Mouse (Mus musculus): ENCODE data around the gene Gfm1.
A peak's percentile ranks its signal among the peaks of the same experiment; 100 is the strongest.

Gene Gfm1

DNA sequence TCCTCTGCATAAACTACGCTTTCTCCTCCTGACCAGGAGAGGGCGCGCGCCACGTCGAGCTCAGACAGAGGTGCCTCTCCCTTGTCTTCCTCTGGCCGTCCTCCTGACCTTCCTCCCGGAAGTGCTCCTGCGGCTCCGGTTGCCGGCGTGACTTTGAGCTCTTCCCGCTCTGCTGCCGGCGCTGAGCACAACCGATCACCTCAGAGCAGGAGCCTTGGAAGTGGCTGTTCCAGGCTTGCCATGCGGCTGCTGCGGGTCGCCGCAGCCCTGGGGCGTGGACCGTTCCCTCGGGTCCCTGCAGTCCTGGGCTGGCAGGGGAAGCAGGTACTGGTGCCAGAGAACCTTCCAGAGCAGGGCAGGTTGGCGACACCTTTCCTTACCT is at the start of gene Gfm1:
Gfm1 (plus strand) TSS at position 98 of the 382 bp plus-strand sequence.
- DNase-seq (ENCODE audit: low read depth in 2 of 2, low spot score in 2 of 2): peak; percentile 73 to 75

DNA sequence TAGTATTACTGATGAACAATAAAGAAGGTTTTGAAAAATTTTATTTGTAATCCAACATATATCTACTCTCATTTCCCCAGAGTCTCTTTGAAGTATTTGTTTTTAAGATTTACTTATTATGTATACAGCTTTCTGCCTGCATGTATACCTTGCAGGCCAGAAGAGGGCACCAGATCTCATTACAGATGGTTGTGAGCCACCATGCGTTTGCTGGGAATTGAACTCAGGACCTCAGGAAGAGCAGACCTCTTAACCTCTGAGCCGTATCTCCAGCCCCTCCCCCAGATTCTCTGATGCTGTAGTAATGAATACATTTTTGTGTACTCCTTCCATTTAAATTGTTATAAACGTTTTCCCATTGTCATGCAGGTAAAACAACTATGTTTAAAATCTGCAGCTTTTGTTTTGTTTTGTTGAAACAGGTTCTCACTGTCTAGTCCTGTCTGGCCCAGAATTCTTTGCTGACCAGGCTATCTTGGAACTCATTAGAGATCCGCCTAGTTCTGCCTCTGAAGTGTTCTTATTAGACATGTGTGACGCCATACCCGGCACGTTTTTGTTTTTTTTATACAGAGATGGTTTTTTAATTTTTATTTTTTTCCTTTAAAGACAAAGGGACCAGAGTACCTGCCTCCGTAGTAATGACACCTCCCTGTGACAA is 428 bp upstream of the Gfm1 start:
- DNase-seq (ENCODE audit: low read depth in 2 of 2, low spot score in 2 of 2): no peak

DNA sequence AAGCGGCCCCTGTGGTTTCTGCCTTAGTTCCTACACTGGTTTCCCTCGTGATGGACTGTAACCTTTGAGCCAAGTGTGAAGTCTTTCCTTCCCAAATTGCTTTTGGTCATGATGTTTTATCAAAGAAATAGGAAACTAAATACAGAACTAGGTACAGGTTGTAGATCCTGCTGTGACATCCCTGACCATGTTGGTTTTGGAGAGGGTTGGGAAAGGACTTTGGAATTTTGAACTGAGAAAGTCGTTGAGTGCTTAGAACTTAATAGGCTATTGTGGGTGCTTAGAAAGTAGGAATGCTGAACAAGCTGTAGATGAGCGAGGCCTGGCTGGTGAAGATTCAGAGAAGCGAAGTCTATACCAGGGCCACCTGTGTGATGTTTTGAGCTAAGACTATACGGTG is 4.1 kb downstream of the Gfm1 start:
- no peak for DNase-seq (ENCODE audit: low read depth in 2 of 2, low spot score in 2 of 2)

DNA sequence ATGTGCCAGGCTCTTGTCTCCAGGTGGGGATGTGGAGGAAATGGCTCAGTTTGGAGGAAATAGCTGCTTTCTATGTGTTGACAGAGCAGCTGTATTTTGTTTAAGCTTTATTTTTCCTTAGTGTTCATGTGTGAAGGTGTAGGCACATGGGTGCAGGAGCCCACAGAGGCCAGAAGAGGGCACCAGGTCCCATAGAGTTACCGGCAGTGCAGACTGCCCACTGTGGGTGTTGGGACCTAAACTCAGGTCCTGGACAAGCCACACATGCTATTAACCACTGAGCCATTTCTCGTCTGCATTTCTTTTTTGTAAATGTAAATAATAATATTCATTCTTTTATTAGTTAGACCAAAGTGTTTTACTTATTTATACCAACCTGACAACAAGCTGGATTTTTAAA is 17.2 kb downstream of the Gfm1 start:
- no peak for DNase-seq (ENCODE audit: low read depth in 2 of 2, low spot score in 2 of 2)

DNA sequence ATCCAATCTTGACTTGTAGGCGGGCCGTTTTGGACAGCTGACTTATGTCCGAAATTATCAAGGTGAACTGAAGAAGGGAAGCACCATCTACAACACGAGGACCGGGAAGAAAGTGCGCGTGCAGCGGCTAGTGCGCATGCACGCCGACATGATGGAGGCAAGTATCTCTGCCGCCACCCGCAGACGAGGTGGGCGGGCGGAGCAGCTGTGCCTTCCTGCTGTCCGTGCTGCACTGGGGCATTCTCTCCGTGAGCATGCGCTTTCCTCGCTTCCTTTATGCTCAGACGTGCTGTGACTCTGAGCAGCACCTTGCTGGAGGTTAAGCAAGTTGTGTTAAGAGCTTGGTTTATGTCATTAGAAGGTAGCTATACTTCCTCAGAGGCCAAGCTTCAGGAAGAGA is 19.8 kb downstream of the Gfm1 start:
- no peak for DNase-seq (ENCODE audit: low read depth in 2 of 2, low spot score in 2 of 2)

DNA sequence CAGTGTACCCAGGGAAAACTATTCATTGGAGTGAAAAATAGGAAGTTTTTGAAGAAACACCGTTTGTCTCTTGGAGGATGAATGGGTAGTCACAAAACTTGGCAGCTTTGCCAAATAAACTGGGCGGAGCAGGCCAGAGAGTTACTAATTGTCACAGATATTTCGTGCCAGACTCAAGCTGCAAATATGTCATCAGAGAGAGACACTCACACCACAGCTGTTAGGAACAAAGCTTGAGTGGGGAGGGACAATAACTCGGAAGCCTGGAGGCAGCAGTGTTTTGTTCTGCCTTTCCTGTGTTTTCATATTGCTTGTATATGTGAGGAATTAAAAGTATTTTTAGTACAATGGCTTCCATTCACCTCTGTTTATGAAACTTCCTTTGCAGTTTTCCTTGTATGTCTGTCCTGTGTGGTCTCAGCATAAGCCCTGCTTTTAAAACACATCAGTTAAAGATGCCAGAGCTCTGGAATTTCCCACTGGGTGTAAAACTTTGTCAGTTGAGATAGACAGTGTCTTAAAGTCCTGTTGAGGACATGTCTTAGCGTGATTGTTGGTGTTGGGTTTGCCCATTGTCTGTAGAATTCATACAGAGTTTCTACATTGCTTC is 20.8 kb downstream of the Gfm1 start:
- DNase-seq (ENCODE audit: low read depth in 2 of 2, low spot score in 2 of 2): no peak

DNA sequence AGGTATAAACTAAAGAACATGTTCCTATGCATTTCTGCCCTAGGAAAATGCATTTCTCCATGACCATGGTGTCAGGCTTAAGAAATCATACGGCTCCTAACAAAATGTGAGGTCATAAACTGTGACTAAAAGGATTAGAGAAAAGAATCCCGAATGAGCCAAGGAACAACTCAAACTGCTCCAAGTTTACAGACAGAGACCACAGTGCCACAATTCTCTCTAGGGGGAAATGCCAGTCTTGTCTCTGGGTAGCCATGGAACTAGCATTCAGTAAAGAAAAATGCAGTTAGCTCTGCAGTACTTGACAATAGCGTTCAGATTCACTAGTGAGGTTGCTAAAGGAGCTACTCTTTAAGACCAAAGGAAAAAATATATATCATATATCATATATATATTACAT is 30.0 kb downstream of the Gfm1 start:
- DNase-seq (ENCODE audit: low read depth in 2 of 2, low spot score in 2 of 2): no peak

DNA sequence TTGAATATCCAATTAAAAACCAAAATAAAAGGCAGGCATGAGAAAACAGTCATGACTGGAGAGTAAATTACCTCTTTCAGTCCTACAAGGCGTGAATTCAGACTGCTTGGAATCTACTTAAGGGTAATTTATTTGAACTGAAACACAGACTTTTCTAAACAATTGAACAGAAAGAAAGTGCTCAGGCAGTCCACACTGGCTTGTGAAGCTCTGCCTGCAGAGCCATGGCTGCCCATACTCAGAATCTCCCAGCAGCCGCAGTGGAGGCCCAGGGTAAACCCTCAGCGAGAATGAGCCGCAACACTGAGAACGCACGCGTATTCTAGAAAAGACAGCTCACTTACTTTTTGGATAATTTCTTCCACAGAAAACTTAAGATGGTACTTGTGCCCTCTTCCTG is 32.1 kb downstream of the Gfm1 start:
- DNase-seq (ENCODE audit: low read depth in 2 of 2, low spot score in 2 of 2): no peak

DNA sequence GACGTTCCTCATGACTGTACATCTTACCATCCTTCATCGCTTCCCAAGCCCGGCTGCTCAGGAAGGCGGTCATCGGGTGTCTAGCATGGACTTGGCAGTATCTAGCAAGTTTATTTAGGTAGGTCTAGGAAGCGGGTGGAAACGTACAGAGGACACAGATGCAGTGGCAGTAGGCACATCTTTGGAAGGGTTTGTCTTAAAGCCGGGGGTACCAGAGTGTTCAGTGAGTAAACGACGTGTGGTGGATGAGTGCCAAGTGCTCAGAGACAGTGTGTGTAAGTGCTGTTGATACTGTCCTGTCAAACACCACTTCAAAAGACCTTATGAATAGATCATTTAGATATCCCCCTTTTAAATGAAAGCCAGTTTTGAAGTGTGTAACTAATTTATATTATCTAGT is 32.7 kb downstream of the Gfm1 start:
- no peak for DNase-seq (ENCODE audit: low read depth in 2 of 2, low spot score in 2 of 2)

DNA sequence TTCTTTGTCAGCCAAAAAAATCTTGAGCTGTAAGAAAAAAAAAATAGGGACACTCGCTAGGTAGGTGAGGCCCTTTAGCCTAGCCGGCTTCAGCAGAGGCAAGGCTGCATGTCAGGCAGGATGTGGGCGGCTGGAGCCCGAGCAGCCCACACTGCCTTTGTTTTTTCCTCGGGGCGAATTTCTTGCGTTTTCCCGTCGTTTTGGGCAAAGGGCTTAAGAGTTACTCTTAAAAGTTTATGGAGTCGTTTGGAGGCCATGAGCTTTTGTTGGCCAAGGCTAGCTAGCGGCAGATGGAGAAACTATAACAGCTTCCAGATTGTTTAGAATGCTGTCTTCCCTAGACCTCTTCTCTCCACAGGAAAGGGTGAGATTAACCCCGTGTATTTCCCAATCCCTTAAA is 33.1 kb downstream of the Gfm1 start:
- DNase-seq (ENCODE audit: low read depth in 2 of 2, low spot score in 2 of 2): no peak

DNA sequence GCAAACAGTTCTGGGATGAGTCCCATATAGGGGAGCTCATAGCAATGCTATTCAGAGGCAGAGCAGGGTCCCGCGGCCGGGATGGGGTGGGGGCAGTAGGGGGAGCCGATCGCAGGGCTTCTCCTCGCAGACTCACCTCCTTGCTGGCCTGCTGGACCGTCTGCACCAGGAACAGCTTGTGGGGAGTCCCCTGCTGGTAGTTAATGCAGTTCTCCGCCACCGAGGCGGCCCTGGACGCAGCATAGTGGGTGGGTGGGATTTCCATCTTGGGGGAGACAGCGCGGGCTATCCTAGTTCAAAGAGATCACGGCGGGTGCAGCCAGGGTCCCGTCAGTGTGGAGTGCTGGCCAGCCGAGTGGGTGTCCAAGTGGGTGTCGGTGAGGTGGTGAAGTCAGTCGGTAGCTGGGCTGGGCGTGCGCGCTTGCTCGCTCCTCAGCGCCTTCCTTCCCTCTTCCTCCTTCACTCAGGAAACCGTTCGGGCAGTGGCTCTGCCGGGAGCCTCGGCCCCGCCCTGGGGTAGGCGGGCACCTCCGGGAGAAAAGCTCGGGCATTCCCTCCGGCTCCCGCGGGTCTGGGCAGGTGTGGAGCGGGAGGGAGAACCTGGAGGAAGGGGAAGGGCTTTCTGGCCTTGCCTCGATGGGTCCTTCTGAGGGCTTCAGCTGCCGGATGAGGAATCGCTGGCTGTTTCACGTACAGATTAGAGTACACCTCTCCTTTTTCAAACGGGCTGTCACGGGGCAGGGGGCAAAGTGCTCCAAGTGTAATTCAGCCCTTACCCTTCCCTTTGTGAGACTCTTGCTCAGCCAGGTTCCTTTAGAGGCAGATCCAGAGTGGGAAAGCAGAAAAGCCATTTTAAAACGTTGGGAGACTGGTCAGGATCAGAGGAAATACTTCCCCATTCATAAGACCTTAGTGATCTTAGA is 33.8 kb downstream of the Gfm1 start, which contains the start of gene Lxn:
Lxn (minus strand) TSS at position 477 of the 923 bp plus-strand sequence.
- peak in 1 of 2 experiments; percentile 3 for DNase-seq (ENCODE audit: low read depth in 2 of 2, low spot score in 2 of 2)

DNA sequence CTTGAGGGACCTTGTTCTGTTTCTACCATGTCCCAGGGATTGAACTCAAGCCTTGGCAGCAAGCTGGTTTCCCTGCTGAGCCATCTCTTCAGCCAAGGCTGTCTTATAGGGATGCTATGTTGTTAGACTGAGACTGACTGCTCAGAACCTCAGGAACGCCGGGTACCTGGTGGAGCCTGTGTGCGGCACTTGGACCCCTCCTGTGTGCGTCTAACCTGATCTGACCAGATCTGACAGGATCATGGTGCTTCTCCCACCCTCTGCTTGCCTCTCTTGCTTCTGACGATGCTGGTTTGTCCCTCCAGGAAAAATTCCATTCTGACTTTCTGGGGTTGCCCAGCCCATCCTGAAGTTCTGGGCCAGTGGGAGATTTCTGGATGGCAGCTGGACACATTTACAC is 36.7 kb downstream of the Gfm1 start:
- DNase-seq (ENCODE audit: low read depth in 2 of 2, low spot score in 2 of 2): no peak

DNA sequence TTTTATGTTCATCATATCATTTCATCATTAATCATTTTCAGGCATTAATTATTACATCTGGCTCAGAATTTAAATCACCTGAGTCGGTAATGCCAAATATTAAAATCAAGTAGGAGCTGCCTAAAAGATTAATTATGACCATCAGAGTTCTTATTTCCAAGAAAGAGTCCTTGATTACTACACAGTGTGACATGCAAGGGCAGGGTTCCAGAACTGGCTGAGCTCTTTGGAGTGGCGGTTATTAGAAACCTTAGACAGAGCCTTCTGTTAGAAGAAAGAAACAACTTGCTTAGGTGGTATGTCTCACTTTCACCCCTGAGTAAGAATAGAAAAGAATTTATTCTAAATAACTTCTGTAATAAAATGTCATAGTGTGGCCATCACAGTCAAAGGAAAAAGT is 37.4 kb downstream of the Gfm1 start:
- DNase-seq (ENCODE audit: low read depth in 2 of 2, low spot score in 2 of 2): no peak

DNA sequence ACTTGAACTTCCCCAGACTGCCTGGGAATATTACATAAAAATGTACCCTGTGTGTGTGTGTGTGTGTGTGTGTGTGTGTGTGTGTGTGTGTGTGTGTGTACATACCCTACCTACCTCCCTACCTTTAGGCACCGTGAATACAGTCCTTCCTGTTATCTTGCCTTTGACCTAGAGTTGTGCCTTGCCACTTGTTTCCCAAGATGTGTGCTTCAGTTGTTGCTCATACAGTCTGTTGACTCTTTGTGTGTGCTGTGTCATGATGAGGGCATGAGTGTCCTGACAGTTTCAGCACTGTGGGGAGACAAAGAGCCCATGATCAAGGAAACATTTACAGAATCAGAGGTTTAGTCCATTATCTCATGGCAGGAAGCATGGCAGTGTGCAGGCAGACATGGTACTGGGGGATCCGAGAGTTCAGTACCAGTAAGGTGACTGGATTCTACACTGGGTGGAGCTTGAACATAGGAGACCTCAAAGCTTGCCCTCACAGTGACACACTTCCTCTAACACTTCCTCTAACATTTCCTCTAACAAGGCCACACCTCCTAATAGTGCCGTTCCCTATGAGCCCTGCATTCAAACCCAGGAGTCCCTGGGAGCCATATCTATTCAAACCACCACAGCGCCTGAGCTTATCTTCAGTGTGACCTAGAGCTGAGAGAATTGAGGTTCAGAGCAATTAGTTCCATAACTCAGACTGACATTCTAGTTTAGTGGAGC is 41.7 kb downstream of the Gfm1 start:
- DNase-seq (ENCODE audit: low read depth in 2 of 2, low spot score in 2 of 2): no peak

DNA sequence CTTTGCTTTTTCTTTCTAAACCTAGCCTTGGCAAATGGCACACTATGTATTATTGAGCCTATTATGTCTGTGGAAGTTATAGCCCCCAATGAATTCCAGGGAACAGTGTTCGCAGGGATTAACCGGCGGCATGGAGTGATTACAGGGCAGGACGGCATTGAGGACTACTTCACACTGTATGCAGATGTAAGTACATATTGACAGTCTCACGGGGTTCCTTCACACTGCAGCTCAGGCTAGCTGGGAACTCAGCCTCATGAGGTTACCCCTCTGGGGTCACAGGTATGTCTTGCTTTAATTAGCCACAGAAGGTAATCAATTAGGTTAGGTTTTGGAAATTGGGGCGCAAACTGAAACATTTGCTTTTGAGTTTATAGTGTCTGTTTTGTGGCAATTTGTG is 43.5 kb downstream of the Gfm1 start:
- no peak for DNase-seq (ENCODE audit: low read depth in 2 of 2, low spot score in 2 of 2)

DNA sequence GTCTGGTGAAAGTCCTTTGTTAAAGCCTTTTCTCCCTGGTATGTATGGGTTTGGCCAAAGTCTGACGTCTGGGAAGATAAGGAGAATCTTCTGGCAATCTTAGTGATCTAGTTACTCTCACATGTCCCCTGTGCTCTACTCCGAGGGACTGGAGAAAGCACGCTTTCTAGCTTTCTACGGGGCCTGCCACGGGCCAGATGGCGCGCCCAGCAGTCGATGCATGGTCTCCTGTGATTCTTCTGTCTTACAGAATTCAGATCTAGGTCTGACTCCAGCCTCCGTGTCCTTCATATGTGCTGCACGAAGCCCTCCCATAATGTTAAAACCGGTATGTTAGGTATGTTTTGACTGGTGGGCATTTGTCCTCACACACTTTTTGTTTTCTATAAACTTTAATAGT is 49.9 kb downstream of the Gfm1 start:
- no peak for DNase-seq (ENCODE audit: low read depth in 2 of 2, low spot score in 2 of 2)

DNA sequence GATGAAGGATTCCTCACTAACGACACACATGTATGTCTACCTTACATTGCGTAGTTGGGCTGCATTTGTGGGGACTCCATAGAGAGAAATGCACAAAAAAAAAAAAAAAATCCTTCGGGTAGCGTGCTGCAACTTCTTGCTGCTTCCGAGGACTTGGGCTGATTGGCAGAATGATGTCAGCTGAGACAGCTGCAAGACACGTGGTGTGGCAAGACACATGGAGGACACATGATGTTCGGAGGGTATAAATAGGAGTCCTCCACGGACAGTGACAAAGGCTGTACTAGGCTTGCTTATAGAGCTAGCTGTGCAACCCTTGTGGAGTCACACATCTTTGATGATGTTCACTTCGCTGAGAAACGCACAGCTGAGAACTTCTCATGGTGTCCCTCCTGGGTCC is 52.5 kb downstream of the Gfm1 start:
- no peak for DNase-seq (ENCODE audit: low read depth in 2 of 2, low spot score in 2 of 2)

DNA sequence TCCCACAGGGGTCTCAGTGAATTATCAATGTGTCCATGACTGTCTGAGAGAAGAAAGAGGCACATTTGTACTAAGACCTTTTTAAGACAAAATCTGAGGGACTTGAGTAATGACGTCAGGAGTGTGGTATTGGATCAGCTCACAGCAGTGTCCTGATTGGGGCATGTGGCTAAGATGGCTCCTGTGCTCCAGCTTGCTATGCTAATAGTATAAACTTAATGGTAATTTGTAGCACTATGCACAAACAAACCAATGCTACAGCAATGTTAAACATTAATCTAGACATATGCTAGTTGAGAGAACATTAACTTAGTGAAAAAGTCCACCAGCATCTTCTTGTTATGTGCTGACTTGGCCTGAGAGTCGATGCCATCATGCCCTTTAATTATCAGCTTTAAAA is 55.3 kb downstream of the Gfm1 start:
- no peak for DNase-seq (ENCODE audit: low read depth in 2 of 2, low spot score in 2 of 2)

DNA sequence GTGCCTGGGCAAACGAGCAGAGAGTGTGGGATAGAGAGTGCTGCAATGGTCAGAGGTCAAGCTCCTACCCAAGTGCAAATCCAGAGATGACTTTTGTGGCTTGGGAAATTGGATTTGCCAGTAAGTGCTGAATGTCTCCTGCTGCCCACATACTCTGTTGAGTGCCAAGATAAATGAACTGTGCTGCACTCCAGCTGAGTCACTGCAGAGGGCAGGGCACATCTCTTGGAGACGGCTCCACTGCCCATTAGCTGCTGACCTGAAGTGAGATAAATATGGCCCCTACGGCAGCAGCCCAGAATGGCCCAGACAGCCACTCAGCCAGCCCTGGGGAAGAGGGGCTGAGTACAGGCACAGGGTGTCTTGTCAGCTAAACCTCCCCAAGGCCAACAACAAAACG is 60.3 kb downstream of the Gfm1 start:
- no peak for DNase-seq (ENCODE audit: low read depth in 2 of 2, low spot score in 2 of 2)

DNA sequence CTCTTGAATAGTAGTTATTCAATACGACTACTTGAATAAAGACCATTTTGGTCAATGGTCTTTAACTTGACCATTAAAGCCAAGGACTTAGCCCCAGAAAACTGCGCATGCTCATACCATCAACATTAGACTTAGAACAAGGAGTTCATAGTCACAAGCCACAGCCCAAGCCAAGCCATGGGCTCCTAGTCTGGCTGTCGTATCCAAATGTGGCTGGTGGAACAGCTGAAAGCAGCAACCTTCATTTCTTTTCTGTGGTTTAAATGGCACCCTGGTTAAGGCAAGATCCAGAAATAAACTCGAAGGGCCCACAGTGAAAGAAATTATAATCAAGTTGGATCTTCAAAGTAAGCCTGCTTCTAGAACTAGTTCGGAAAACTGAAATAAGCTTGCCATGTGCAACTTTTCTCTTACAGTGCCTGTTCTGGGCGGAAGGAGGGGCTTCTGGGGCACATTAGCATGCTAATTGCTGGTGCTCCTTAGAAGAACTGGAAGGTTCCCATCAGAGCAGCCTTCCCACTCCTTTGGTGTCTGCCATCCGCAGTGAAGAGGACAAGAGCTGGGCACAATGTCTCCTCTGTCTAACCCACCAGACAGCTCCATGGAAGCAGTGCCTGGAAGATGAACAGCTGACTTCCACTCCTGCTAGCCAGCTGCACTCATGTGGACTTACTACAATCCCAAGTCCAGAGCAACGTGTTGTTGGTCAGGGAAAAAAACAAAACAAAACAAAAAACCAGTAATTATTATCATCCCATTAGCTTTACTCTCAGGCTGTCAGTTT is 62.4 kb downstream of the Gfm1 start:
- DNase-seq (ENCODE audit: low read depth in 2 of 2, low spot score in 2 of 2): no peak

DNA sequence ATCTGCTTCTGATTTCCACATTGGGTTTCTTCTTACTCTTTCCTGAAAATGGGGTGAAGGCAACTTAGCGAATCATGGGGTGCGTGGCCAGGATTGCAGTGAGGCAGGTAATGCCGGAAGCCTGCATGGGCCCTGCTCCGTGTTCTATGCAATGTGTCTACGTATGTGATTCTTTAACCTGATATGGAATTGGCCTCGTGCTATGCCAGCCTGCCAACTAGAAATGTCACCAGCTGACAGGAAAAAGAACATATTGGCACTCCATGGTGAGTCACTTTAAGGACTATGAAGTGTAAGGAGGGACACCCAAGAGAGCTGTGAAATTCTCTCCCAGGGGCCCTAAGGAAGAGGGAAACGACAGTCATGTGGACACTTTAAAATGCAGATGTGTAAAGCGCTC is 63.2 kb downstream of the Gfm1 start:
- no peak for DNase-seq (ENCODE audit: low read depth in 2 of 2, low spot score in 2 of 2)

All from CD8-positive naive resting alpha-beta T cell, adult 2 months (primary cell).